Mouse (Mus musculus) erythroblast, adult 5-6 weeks (primary cell): ENCODE results near the gene Mt3. TPM values are rescaled to one million over a fixed set of nuclear protein-coding genes. Genes with fewer than 3 reads are reported as not detected.
"Not testable (repeated sequence)": the region's sequence is repeated elsewhere in the genome, so short reads cannot be mapped to it uniquely, and the experiment has no call there.

Experiments
- ATAC-seq: replicated peaks from 2 replicates; pipeline ENCODE4 v1.8.0; 2016; ENCODE audit warnings: moderate number of reproducible peaks, mild to moderate bottlenecking, moderate TSS enrichment, inconsistent platforms; ENCODE audit not compliant: poor library complexity, low FRiP score, severe bottlenecking
- total RNA-seq, 2 experiments: library from RNA; stranded (forward) in 1 of 2; stranded (reverse) in 1 of 2; fragments of 150-400 nt in 1 of 2; fragments of 200-764, 138-1000 nt in 1 of 2; gene quantifications; 2 replicates each; pipeline versions ENCODE4 v1.2.3 to v1.2.4; 2015 to 2017; ENCODE audit warnings: low replicate concordance in 2 of 2

The Mt3 gene
- total RNA-seq (2015; ENCODE audit: low replicate concordance) (not detected in 2 replicates), total RNA-seq (2017; ENCODE audit: low replicate concordance) (not detected in 2 replicates)

DNA sequence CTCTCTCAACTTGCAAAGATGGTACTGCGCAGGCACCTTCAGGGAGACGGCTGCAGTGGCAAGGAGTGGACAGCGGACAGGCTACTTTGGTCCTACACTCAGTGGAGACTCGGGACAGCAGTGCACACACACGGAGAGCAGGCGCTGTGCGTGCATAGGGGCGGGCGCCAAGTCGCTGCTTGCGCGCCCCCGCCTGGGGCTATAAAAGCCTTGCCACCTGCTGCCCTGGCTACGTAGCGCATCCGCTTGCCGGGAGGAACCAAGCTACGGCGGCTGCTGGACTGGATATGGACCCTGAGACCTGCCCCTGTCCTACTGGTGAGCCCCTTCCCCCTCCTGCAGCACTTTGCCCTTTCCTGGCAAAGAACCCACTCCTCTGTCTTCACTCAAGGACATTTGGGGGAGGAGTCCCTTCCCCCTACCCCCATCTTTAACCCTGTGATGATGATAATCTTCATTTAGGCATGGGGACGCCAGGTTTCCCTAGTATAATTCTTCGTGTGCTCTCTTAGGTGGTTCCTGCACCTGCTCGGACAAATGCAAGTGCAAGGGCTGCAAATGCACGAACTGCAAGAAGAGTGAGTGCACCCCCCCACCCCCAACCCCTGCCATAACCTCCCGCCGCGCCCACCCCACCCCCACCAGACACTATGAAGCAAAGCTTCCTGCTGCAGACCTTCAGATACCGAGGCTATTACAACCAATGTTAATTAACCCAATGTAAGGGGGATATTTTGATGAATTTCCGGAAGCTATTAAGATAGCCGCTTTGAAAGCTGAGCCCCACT, at the start of gene Mt3:
Mt3 (plus strand) TSS at position 95 of the 788 bp plus-strand sequence.
- ATAC-seq, result no peak

DNA sequence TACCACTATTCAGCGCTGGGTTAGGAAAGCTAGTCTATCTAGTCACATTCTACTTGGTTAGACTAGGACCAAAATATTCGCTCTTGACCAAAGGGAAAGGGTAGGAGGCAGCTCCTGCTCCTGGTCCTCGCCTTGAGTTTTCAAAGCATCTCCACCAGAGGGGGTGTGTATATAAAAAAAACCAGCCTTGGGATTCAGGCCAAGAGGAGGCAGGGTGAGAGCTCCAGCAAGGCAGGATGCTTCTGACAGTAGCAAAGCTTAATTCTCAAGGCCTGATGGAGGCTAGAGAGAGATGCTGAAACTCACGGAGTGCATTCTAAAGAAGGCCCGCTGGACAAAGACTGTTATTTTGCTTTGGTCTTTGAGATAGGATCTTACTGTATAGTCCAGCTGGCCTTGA, 48.3 kb upstream of the Mt3 start:
- no peak for ATAC-seq

DNA sequence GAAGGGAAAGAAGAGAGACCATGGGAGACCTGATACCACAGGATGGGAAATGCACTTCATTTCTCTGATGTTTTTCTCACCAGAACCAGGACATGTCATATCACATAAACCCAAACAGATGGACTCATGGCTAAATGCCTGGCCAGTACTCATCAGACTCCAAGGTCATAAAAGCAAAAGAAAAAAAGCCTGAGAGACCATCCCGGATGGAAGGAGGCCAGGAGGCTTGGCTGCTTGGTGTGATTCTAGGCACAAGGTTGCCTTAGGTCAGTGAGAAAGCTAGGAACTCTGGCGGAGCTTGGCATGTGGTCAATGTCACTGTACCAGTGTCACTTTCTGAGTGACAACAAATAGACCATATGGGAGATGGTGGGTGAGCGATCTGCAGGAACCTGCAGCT, 44.5 kb upstream of the Mt3 start:
- no peak for ATAC-seq

DNA sequence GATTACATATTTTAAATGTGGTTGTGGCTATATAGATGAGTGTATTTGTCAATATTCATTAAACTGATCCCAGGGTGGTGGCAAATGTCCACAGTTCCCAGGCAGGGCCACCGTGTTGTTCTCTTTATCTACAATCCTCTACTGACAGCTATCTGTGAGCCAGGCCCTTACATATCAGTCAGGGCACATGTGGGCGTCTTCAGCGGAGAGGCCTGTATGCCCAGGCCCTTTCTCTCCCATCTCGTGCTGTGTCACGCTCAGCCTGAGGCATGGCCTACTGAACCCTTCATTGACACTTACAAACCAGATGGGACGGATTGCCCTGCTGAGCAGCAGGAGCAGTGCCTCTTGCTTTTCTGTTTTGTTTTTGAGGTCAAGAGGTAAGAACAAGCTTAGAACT, 43.0 kb upstream of the Mt3 start:
- ATAC-seq, result peak; percentile 85

- ATAC-seq, result 0 out of 2 replicates have a peak, but pooled peaks have one; percentile 12
Measured at GRCm38 (mm10) chr8:94109835-94110234, 42.6 kb upstream of the Mt3 start.

- ATAC-seq, result peak; percentile 54
Measured at GRCm38 (mm10) chr8:94110526-94111177, 41.8 kb upstream of the Mt3 start.

DNA sequence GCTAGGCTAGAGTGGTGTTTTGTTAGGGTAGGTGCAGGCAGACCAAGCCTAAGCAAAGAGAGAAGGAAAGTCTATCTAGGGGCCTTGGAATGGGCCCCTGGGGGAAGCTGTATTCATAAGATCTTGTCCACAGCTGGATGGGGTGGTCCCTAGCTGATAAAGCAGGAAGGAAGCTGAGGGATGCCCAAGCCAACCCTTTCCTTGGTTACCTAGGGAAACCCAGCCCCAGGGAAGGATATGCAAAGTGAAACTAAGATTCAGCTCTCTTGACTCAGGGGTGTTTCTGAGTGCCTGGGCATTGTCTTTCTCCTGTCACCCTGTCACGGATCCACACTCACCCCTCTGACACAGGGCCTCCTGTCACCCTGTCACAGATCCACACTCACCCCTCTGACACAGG, 39.0 kb upstream of the Mt3 start:
- no peak for ATAC-seq

DNA sequence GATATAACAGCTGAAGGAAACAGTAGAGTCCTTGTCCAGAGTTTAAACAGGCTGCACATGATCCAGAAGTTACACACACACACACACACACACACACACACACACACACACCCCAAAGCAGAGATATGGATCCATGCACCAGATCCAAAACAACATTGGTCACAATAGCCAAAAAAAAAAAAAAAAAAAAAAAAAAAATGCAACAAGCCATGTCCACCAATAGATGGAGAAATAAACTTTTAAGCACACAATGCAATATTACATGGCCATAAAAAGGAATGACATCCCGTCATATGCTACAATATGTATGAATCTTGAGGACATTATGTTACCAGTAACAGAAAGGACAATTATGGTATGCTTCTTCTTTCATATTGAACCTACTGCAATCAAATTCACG, 38.4 kb upstream of the Mt3 start:
- ATAC-seq, result no peak

GRCm38 (mm10) chr8:94118776-94119430, 33.5 kb upstream of the Mt3 start:
- ATAC-seq, result peak; percentile 76

- ATAC-seq, result no peak
Measured at GRCm38 (mm10) chr8:94121625-94122024, 30.8 kb upstream of the Mt3 start.

- no peak for ATAC-seq
Measured at GRCm38 (mm10) chr8:94122711-94123468, 29.5 kb upstream of the Mt3 start.

DNA sequence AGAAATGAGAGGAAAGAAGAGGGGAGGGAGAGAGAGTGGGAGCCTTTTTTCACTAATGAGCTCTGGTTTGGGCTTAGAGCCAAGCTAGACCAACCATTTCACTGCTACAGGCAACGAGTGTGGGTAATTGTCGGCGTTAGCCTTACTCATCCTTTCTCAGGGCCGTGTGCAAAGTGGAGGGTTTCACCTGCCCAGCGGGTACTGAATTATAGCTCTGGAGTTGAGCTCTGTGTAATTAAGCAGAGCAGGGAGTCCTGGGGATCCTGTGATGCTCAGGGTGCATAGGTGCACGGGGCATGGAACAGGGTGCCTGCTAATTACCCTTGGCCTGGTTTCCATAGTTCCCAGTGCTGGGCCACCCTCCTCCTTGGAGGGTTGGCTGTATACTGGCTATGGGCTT, 24.7 kb upstream of the Mt3 start:
- no peak for ATAC-seq

GRCm38 (mm10) chr8:94129133-94129789, 23.1 kb upstream of the Mt3 start:
- ATAC-seq, result no peak

- no peak for ATAC-seq
Measured at GRCm38 (mm10) chr8:94130126-94130525, 22.3 kb upstream of the Mt3 start.

- no peak for ATAC-seq
Measured at GRCm38 (mm10) chr8:94132096-94132495, 20.3 kb upstream of the Mt3 start.

GRCm38 (mm10) chr8:94134601-94135000, 17.8 kb upstream of the Mt3 start:
- ATAC-seq, result not testable (repeated sequence)

- ATAC-seq, result no peak
Measured at GRCm38 (mm10) chr8:94135556-94135955, 16.9 kb upstream of the Mt3 start.

- ATAC-seq, result no peak
Measured at GRCm38 (mm10) chr8:94136192-94136591, 16.2 kb upstream of the Mt3 start.

DNA sequence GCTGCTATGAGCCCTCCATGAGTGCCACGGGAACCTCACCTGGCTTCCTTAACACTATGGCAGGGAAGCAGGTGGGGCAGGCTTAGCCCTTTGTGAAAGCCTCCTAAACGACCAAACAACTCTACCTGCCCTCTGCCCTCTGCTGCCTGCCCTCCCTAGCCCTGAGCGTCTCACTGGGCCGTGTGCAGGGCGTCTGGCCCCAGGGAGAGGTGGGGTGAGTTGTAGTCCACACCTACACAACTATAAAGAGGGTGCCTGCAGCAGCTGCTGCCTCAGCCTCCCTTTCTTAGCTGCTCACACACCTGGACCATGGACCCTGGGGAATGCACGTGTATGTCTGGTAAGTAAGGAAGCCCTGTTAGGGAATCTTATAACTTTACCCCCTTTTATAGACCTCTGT, 15.5 kb upstream of the Mt3 start, which contains the start of gene Mt4:
Mt4 (plus strand) TSS at position 265 of the 400 bp plus-strand sequence.
- no peak for ATAC-seq
